Mouse (Mus musculus) bone marrow macrophage, adult 2 months (primary cell): ENCODE measurements around the gene Sec24c. TPM values are rescaled to one million over a fixed set of nuclear protein-coding genes. Genes with fewer than 3 reads are reported as not detected.

Experiments
- H3K27ac ChIP-seq: 2 replicates; pipeline ENCODE4 v1.5.1; 2012; ENCODE audit warnings: low read depth, low read length; ENCODE audit not compliant: insufficient read depth
- H3K4me1 ChIP-seq: 2 replicates; pipeline ENCODE4 v1.6.1; 2012; ENCODE audit warnings: low read length; ENCODE audit not compliant: control insufficient read depth, insufficient read depth
- H3K4me3 ChIP-seq: 2 replicates; pipeline ENCODE4 v1.5.1; 2012; ENCODE audit warnings: mild to moderate bottlenecking, low read length, moderate library complexity; ENCODE audit not compliant: insufficient read depth
- CTCF ChIP-seq: IDR thresholded peaks from 2 replicates; pipeline ENCODE4 v1.5.1; 2012; ENCODE audit warnings: low read depth, mild to moderate bottlenecking, low read length, moderate library complexity
- POLR2A ChIP-seq: IDR thresholded peaks from 2 replicates; pipeline ENCODE4 v1.6.1; 2012; ENCODE audit warnings: mild to moderate bottlenecking, low read depth, low read length, borderline replicate concordance
- polyA plus RNA-seq: library from polyadenylated mRNA; stranded (reverse); fragments of >200 nt; gene quantifications from 2 replicates; pipeline ENCODE4 v1.2.4, GENCODE M21; 2012; ENCODE audit not compliant: missing spikeins, insufficient read depth, insufficient read length

Sec24c gene
- polyA plus RNA-seq, 1 experiment = 73.0 TPM

DNA sequence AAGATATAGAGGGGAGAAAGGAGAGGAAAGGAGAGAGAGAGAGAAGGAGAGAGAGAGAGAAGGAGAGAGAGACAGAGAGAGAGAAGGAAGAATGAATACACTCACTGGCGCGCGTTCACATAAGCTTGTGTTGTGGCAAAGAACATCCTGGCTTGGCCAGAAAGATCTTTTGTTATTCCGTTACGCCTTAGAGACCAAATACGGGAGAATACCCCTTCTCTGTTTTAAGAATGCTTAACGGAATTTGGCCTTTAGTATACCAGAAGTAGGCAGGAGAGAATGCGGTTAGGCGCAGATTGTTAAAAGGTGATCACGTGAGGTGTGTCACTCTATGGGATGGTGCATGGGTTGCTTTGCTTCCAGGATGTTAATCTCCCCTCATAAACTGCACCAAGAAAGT is 34.1 kb downstream of the Sec24c start:
- TF ChIP-seq POLR2A = no peak
- peaks cover 8% of the 10 kb centered on the region for H3K4me1 ChIP-seq
- H3K4me3 ChIP-seq = peak overlapping the region; percentile 74
- no peak overlapping the region for H3K27ac ChIP-seq

DNA sequence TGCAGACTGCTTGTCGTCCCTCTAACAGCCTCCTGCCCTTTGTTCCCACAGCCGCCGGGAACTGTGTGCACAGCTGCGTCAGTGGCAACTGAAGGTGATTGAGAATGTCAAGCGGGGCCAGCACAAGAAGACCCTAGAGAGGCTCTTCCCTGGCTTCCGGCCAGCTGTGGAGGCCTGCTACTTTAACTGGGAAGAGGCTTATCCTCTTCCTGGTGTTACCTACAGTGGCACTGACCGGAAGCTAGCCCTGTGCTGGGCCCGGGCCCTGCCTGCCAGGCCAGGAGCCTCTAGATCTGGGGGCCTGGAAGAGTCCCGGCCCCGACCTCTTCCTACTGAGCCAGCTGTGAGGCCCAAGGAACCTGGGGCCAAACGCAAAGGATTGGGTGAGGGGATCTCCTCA is 39.7 kb downstream of the Sec24c start:
- Histone ChIP-seq H3K4me3 (no peak overlapping the region), H3K27ac (no peak overlapping the region), H3K4me1 (peaks cover 5% of the 10 kb centered on the region)
- no peak for TF ChIP-seq CTCF
- TF ChIP-seq POLR2A = no peak

DNA sequence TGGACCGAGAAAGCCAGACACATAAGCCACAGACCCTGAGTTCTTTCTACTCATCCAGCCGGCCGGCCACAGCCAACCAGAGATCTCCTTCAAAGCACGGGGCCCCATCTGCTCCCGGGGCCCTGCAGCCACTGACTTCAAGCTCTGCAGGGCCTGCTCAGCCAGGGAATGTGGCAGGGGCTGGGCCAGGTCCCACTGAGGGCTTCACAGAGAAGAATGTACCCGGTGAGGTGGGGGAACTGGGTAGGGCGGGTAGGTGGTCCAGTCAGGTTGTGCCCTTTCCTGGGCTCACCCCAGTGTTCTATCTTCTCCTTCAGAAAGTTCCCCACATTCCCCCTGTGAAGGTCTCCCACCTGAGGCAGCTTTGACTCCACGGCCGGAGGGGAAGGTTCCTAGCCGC is 44.3 kb downstream of the Sec24c start:
- Histone ChIP-seq H3K4me3 (no peak overlapping the region), H3K4me1 (no peaks in the 10 kb centered on the region), H3K27ac (no peak overlapping the region)
- no peak for TF ChIP-seq CTCF
- TF ChIP-seq POLR2A = no peak

DNA sequence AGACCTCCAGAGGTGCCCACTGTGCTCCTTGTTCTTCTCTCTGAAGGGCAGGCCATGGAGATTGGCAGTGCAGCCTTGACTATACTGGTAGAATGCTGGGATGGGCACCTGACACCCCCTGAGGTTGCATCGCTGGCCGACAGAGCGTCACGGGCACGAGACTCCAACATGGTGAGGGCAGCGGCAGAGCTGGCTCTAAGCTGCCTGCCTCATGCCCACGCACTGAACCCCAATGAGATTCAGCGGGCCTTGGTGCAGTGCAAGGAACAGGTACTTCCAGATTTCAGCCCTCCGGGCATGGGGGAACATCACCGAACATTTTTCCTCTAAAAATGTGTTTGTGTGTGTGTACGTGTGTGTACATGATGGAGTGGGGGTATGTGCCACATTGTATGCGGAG is 45.7 kb downstream of the Sec24c start:
- Histone ChIP-seq H3K27ac (no peak overlapping the region), H3K4me3 (no peak overlapping the region), H3K4me1 (no peaks in the 10 kb centered on the region)
- no peak for TF ChIP-seq POLR2A
- TF ChIP-seq CTCF = no peak

DNA sequence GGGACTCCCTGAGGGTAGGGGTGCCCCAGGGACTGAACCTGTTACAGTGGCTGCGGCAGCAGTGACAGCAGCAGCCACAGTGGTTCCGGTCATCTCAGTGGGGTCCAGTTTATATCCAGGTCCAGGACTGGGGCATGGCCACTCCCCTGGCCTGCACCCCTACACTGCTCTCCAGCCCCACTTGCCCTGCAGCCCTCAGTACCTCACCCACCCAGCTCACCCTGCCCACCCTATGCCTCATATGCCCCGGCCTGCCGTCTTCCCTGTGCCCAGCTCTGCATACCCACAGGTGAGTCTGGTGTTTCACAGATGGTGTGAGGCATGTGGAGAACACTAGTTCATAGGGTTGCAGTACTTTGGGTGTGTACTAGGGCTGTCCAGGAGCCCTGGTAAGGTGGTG is 47.3 kb downstream of the Sec24c start:
- Histone ChIP-seq H3K4me3 (no peak overlapping the region), H3K27ac (no peak overlapping the region), H3K4me1 (no peaks in the 10 kb centered on the region)
- no peak for TF ChIP-seq CTCF
- TF ChIP-seq POLR2A = no peak

DNA sequence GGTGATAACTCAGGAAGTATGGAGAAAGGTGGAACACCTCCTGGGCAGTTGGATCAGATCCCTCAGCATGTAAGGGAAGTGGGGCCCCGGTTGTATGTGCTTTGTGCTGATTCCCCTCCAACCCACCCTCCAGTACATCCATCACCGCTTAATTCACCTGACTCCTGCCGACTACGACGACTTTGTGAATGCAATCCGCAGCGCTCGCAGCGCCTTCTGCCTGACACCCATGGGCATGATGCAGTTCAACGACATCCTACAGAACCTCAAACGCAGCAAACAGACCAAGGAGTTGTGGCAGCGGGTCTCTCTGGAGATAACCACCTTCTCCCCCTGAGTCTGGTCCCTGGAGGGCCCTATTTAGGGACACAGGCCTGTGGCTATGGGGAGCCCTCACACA is 48.9 kb downstream of the Sec24c start:
- Histone ChIP-seq H3K4me3 (no peak overlapping the region), H3K27ac (no peak overlapping the region), H3K4me1 (no peaks in the 10 kb centered on the region)
- TF ChIP-seq POLR2A (no peak), CTCF (no peak)

DNA sequence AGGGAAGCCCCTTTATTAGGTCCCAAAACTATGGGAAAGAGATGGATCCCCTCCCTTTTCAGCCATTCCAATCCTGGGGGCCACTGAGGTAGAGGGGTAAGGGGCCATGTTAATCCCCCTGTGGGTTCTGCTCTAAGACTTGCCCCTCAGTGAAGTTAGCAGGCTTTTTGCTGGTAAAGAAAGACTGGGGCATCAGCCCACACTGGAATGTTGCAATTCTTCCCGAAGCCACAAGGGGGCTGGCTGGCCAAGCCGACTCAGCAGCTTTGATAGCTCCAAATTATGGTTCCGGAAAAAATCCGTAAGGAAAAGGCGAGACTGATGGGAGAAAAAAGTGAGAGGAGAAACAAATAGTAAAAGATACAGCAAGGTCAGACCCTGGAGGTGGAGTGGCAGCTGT is 49.9 kb downstream of the Sec24c start:
- Histone ChIP-seq H3K27ac (no peak overlapping the region), H3K4me1 (no peaks in the 10 kb centered on the region), H3K4me3 (no peak overlapping the region)
- TF ChIP-seq CTCF = peak; percentile 87
- TF ChIP-seq POLR2A = no peak

DNA sequence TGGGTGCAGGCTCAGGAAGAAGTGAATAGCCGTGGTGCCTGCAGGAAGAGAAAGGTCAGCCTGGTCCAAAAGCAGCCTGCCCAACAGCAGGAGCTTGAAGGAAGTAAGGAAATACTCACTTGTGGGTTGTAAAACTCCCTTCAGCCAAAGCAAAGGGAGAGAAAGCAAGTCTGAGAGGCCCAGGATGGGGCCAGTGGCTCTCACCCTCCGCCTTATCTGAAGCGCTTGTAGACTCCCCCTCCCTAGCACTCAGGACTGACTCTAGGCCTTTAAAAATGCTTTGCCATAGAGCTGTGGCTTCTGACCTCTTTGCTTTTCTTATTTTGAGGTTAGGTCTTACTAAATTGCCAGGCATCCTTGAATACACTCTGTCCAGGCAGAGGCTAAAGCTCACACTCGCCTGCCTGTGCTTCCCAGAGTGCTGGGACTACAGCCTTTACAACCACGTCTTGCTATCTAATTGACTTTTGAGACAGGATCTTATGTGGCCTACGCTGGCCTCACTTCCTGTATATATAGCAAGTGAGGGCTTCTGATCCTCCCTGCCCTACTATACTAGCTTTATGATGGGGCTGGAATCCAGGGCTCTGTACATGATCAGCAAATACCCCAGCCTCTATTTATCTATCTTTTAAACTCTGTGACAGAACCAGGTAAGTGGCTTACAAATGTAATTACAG is 51.7 kb downstream of the Sec24c start:
- no peak overlapping the region for H3K27ac ChIP-seq

DNA sequence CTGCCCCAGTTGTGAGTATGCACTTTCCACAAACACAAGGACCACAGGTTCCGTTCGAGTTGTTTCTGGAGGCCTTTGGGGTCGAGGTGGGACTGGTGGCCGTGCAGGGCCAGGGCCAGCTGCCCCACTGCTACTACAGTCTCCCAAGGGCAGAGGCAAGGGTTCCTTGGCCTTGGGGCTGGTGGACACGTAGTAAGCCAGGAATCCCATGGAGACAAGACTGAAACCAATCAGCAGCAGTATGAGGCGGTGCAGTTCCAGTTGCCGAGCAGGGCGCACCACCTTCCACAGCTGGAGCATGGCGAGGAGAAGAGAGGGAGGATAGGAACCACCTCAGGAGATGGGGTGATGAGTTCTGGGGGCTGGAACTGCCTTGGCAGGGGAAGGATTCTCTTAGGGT is 55.8 kb downstream of the Sec24c start:
- H3K4me1 ChIP-seq = peaks cover 27% of the 10 kb centered on the region
- no peak for TF ChIP-seq CTCF
- TF ChIP-seq POLR2A = no peak
- H3K4me3 ChIP-seq = no peak overlapping the region
- no peak overlapping the region for H3K27ac ChIP-seq

More for the DNA sequence above, 51.7 kb downstream of the Sec24c start:
- peaks cover 10% of the 10 kb centered on the region for H3K4me1 ChIP-seq
- no peak for TF ChIP-seq CTCF
- H3K4me3 ChIP-seq = no peak overlapping the region

DNA sequence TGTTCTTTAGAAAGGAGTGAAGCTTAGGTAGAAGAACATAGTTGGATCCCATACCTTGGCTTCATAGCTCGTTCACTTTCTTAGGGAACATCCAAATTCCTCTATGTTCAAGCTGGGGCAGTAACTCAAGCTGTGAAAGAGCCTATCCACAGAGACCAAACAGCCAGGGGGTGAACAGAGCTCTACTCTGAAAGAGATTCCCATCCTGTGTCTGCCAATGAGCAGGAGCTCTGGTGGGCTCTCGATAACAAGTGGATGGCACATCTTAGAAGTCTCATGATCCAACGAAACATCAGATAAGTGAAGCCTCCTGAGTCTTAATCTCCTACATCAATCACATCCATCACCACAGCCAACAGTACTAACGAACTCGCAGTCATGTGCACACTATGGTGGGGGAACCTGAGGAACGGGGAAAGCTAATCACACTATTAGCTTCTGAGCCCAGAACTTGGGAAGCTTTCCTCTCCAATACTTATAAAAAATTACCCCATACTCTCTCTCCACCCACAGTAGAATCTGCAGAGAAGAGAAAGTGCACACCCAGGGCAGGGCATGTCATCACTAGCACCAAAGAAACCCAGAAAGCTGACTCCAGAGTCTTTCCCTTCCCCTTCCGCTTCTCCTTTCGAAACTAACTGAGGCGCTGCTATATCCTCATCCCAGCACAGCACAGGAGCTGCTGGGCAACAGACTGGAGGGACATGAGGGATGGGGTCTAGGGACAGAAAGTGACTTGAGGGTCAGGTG is 56.9 kb downstream of the Sec24c start:
- TF ChIP-seq POLR2A = no peak
- TF ChIP-seq CTCF = no peak
- Histone ChIP-seq H3K4me1 (peaks cover 35% of the 10 kb centered on the region), H3K4me3 (peak overlapping the region; percentile 13), H3K27ac (peak overlapping the region; percentile 67)
